Mouse (Mus musculus): ENCODE measurements at regions not wholly inside any gene's neighbourhood (a gene's known extent, or its start where the extent isn't known, plus 50 kb on each side); places are given as distances from the start of the nearest gene placed in this dataset.
"Not testable (repeated sequence)": the region's sequence is repeated elsewhere in the genome, so short reads cannot be mapped to it uniquely, and the experiment has no call there.

DNA sequence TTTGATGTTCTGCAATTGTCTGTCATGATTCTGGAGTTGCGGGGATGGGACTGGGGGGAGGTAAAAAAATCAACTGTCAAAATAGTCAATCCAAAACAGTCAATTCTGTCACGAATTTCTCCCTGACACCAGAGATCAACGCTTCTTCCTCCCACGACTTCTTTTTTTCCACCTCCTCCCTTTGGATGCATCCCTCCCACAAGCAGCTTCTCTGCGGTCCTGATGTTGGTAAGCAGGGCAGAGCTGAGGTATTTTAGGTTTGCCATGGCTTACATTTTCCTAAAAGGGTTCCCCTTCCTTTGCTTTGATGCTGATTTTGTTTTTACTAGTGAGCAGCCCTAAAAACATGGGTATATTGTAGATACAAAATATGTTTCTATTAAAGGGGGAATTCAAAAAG, 209.7 kb downstream of the Cd47 start:
- DNase-seq = peak; percentile 18 to 38

DNA sequence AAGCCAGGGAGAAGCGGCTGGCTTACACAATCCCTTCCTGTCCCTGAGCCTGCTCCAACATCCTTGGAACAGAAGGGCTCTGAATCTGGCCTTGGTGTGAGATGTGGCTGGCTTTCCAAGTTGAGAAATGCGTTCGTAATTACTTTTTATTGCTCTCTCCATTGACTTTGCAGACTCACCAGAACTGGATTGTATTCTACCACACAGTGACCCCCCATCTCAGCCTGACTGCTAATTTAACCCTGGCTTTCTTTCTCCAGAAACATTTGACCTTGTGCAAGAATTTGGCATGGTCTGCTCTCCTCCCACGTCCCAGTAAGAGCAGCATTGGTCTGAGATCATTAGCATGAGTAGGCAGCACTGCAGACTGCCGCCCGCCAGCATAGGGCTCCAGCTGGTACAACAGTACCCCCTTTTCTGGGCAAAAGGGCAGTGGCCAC, 210.2 kb downstream of the Cd47 start:
- peak; percentile 78 to 83 for DNase-seq

DNA sequence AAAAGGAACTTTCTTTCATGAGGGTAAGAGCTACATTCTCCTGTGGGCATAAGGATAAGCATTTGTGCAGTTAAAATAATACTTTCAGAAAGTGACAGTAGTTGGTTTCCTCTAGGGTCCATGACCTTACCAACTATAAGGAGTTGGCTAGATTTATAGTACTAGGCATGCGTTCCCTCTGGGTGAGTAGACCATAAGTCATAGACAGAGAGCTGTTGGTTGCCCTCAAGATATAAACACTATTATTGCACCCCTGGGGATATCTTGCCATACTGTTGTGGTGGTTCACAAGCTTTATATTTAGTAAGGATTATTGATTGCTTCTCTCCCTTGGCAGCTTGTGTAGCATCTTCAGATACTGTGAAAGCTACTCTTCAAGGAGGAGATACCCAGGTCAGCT, 223.6 kb downstream of the Cd47 start:
- no peak for DNase-seq

DNA sequence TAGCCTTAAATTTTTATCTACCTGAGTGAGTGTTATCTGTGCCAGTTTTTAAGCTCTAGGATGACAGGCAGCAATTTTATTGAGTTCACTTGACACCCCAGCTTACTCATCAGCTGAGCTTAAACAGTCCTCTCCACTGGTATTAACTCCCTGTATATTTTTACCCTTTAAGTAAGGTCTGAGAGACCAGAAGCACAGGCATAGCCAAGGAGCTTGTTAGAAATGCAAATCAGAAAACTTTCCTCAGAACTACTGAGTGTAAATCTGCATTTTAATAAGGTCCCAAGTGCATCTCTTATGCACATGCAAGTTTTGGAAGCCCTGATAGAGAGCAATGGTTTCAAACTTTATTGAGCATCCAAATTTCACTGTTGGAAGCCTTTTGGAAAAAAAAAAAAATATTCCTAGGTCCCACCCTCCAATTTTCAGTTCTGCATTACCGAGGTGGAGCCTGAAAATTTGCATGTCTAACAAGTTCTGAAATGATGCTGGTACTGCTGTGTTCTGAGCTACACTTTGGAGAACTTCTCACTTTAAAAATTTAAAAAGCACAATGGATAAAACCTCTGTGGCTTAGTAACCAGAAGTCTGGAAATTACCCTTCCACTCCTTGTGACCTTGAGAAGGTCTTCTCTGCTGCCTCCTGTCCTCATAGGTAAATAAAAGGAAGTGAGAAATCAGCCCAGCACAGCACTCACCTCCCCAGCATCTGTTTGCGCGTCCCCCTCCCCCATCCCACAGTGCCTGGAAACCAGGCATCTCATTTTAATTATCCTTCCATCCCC, 226.0 kb downstream of the Cd47 start:
- DNase-seq = no peak

DNA sequence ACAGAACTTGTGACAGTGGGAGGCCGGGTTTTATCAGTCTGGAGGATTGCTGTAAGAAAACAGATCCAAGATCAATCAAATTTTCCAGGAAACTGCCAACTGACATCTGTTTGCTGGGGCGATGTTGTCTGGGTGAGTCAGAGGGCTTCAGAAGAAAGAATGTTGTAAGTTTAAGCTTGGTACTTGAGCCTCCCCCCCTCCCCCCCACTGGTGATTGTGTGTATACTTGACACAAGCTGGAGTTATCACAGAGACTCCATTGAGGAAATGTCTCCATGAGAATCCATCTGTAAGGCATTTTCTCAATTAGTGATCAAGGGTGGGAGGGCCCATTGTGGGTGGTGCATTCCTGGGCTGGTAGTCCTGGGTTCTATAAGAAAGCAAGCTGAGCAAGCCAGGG, 226.9 kb downstream of the Cd47 start:
- no peak for DNase-seq

DNA sequence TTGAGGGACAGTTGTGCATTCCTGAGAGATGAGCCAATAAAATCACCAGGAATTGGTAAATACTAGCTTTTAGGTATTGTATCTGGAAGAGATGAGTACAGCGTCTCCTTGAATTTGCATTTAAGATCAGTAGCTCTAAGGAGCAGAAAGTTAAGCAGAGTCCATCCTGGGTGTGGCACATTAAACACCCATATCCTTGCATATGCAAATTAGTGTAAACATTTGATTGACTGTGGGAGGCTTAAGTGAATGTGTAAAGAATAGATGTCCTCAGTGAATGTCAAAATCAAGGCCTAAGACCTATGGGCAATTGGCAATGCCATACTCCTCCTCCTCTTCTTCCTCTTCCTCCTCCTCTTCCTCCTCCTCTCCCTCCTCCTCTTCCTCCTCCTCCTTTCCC, 229.4 kb downstream of the Cd47 start:
- no peak for DNase-seq

DNA sequence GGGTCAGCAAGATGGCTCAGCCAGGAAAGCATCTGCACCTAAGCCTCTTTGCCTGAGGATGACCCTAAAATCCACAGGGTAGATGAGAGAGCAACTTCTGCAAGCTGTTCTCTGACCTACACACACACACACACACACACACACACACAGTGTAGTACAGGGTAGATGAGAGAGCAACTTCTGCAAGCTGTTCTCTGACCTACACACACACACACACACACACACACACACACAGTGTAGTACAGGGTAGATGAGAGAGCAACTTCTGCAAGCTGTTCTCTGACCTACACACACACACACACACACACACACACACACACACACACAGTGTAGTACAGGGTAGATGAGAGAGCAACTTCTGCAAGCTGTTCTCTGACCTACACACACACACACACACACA, 230.0 kb downstream of the Cd47 start:
- not testable (repeated sequence) for DNase-seq

DNA sequence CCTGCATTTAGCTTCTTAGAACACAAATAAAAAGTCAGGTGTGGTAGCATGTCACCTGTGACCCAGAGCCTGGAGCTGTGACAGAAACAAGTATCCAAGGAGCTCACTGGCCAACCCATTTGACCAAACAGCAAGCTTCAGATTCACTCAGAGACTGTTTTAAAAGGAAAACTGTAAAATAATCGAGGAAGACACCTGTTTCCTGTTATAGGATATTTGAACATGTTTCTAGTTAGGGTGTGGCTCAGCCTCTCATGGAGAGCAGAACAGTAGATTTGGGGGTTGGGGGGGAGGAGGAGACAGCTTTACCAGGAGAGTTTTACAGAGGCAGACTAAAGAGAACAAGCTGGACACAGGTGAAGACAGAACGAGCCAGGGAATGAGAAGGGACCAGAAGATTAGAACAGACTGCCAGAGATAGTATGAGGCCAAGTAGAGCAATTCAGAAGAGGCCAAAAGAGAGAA, 230.6 kb downstream of the Cd47 start:
- no peak for DNase-seq

DNA sequence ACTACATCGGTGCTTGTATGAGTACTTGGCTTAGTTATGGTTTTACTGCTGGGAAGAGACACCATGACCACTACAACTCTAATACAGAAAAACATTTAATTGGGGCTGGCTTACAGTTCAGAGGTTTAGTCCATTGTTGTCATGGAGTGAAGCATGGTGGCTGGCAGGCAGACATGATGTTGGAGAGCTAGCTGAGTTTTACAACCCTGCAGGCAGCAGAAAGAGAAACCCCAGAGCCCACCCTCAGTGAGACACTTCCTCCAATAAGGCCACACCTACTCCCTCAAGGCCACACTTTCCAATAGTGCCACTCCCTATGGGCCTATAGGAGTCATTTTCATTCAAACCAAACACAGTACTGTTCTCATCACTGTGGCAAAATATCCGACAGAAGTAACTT, 232.5 kb downstream of the Cd47 start:
- no peak for DNase-seq

DNA sequence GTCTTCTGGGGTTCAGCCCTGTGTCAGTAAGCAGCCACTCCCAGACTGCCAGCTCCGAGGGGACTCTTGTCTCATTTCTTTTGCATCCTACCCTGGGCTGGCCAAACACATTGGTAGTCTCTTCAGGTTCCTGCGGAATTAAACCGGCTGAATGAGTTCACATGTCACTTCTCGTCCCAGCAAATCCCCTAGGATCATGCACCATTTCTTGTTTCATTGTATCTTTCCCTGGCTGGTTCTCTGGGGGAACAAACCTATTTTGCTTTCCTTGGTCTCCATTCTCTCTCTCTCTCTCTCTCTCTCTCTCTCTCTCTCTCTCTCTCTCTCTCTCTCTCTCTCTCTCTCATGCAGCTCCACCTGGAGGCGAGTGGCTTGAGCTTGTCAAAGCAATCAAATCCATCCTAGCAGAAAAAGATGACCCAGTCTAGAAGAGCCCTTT, 236.0 kb downstream of the Cd47 start:
- peak; percentile 55 to 62 for DNase-seq

DNA sequence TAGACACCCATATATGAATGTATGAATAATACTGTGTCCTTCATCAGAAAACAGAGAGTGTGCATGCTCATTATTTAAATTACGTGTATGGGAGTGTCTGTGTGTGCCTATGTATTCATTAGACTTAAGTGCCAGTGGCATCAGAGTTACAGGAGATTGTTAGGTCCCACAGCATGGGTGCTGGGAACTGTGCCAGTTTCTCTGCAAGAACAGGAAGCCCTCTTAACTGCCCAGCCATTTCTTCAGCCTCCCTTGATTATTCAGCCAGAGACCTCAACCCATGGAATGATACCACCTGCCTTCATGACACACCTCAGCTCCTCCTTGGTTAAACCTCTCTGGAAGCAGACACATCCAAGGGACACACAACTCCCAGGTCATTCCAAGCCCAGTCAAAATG, 243.8 kb downstream of the Cd47 start:
- peak in 1 of 2 experiments; percentile 15 for DNase-seq

DNA sequence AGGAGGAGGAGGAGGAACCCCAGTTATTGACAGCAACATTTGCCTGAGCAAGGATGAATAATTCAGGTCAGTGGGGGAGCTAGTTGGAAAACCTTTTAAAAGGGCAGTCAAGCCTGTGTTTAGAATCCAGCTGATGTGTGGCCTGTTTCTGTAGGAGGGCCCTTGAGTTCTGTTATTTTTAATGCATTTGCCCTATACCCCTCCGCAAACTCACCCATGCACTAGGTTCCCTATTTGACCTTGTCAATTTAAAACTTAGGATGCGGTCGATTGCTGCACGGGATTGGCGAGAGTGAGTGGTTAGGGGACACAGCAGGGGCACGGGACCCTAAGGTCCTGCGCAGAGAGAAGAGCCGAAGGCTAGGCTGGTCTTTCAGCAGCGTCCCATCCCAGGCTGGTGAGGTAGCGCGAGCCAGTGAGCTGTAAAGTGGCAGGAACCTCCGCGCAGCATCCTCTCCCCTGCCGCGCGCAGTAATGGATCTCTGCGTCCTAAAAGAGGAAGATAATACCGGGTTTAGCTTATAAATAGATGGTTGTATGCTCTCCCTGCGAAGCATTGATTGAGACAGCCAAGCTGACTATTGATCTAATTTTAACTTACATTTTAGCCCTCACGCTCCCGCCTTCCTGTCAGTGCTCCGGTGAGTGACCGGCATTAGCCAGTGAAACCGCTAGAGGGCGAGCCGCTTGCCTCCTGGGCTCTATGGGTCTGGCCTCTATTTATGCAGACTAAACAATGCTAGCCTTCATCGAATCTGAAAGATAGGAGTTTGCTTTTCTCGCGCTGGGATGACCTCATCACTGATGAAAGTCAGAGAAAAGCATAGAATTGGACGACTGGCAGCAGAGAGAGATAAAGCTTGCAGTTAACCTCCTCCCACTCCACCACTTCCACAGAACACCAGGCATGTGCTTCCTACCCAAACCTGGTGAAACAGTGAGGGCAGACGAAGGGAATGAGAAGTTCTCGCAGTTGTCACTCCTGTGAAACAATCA, 245.5 kb downstream of the Cd47 start:
- peak; percentile 91 to 93 for DNase-seq

DNA sequence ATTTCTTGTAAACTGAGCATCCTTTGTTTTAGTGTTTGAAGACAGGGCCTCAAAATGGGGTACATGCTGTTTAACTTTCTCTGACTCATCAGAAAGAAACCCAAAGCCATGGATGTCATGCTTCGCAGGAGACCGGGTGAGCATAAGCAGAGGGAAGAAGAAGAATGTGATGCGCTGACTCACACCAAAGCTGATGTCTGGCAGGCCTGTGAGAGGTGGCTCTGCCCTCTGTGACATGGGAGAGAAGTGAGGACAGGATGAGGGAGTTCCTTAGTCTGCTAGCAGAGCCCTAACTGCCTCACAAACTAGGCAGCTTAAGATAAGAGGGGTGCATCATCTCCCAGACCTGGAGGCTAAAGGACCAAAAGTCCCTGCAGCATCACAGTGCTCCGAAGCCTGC, 263.2 kb downstream of the Cd47 start:
- no peak for DNase-seq

DNA sequence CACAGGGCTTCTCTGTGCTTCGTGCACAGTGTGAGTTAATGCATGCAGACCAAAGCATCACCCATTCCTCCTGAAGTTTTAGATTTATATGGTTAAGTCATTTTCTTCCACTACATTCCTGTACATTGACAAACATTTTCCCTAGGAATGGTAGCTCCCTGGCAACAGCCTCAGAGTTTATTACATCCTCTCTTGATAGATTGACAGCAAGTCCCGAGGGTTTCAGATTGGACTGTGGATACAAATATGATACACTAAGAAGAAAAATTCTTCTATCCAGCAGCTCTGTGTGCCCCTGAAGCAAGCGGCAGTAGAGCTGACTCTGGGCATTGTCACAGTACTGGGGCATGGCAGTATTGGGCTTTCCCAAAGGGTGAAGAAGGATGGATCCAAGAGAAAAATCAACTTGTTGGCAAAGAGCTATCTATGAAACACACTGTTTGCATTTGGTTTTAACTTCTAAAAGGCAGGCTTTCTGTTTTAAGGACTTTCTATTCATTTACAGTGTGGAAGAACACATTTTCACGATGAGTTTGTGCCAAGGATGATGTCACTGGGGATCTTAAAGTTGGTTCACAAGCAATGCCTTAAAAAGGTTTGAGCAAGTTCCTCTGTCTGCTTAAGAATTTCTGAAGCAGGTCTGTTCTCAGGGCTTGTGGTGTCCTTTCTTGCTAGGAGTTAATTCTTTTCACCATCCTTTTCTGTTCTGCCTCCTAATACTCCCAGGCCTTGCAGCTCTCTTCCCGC, 265.2 kb downstream of the Cd47 start:
- DNase-seq = no peak

DNA sequence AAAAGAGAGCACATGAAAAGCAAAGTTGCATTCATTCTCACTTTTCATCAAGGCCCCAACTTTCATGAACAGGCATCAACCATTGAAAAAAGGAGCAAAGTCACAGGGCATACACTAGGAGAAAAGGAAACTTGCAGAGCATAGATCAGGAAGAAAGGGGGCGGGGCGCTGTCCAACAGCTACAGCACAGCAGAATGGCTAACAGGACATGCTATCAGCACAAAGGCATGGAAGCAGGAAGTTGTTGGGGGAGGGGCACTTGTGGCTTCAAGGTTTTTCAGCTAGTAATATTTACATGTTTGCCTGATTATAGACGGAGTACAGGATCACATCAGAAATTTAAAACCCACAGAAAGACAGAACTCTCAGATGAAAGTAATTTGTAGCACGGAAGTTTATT, 268.7 kb downstream of the Cd47 start:
- no peak for DNase-seq

DNA sequence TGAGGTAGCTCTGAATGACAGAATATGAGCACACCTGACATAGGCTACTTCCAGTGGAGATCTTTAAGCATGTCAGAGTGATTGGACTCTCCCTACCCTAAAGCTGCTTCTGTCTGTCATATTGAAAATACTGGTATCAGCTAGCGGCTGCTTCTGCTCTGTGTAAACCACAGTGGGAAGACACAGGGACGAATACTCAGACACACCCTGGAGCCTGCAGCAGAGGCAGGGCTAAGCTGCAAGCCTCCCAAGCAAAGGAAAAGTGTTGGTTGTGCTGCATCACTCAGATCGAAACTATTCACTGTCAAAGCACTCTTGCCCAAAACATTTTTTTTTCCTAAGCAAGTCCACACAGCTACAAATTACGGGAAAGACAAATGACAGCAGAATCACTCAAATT, 270.4 kb downstream of the Cd47 start:
- DNase-seq = no peak

DNA sequence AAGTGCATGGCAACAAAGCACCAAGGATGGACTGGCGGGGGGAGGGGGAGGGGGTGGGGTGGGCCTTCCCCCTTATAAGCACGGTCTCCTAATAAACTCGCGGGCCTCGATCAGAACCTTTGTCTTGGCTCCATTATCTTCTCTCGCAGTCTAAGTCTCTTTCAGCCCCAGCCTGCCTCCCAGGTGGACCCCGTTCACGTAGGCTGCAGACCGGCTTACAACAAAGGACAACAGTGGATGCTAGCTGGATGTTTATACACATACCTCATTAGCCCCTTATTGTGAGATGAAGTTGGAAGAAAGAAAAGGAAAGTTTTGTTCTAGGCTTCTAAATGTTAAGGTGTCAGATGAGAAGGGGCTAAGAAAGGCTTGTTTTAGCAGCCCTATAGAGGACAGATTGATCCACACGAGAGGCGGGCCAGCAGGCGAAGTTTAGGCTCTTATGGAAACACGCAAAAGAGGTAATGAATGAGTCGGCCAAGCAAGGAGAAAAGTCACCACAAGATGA, 272.6 kb downstream of the Cd47 start:
- DNase-seq = no peak

DNA sequence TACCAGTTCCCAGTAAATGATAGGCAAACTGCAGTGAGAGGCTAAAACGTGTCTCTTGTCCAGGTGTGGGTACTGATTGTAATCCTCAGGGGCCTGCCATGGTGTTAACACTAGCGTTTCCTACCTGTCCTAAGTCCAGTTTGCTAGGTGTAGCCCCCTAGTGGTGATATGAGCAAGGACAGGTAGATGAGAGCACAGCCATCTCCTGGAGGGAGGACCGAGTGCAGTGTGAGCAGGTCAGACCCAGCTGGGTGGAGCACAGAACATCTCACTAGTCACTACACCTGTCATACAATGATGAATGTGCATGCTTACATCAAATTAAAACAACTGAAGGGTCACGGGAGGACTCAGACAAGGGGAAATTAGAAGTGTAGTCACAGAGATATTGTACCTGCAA, 273.6 kb downstream of the Cd47 start:
- peak in 1 of 2 experiments; percentile 26 for DNase-seq

DNA sequence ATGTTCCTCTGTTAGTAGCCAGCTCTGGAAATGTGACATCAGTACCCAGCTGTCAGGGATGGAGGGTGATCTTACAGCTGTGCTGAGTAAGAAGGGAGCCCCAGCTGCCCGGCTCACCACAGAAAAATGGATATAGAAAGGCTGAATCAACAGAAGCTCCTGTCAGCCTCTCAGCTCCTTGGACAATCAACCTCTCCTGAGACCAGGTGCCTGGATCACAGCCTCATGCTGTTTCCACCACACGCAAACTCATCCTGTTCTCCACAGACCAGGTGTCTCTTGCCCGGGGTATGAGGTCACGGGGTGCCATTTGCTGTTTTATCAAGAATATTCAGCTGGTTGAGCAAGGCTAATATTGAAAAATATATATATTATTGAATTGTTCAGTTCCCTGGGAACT, 275.3 kb downstream of the Cd47 start:
- no peak for DNase-seq

DNA sequence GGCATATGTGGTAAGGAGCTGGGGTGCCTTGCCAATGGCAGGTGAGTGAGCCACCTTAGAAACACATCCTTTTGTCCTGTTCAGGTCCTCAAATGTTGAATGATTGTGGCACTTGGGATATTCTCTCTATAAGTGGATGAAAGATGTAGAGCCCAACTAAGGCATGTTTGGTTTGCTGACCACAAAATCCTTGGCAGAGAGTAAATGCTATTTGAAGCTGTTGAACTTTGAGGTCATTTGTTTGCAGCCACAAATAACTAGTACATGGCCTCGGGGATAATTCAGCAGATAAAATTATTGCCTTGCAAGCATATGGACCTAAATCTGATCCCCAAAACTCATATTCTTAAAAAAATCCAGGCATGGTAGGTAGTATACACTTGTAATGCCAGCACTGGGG, 281.2 kb downstream of the Cd47 start:
- DNase-seq = no peak

DNA sequence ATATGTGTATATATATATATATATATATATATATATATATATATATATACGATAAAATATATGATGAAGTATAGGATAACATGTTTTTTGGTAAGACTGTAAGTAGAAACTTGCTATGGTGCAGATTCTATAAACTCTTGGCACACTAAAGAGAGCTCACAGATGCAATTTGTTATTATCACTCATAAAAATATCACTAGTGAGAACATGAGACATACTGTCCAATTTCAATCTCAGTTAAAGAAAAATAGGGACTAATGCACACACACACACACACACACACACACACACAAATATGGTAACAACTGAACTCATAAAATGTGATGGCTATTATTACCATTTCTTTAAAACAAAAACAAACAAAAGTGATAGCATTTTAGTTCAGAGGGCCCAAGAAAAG, 292.0 kb downstream of the Cd47 start:
- no peak for DNase-seq

DNA sequence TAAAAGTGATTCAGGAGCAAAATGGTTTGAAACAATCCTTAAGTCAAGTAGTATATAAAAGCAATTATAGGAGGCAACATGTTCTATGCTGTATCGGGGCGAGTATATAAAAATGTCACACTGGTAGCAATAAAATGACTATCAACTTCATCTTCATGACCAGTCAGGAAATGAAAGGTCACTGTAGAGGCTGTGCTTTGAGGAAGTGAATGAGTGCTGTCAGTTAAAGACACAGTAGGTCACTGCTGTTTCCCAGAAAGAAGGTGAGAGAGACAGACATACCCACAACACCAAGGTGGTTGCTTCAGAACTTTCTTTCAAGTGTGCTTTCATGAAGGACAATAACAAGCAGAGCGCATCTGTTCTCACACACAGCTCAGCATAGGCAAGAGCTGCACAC, 292.4 kb downstream of the Cd47 start:
- DNase-seq = no peak

Measured in cerebellum, postnatal 25 days (tissue).